Mouse (Mus musculus) heart, embryonic 11.5 days (tissue): ENCODE results near the gene Plcd1. TPM values are rescaled to one million over a fixed set of nuclear protein-coding genes. Genes with fewer than 3 reads are reported as not detected.

ENCODE experiments used
- ATAC-seq: fragments of 200-750 bp; cut with Nextera tagmentation; replicated peaks from 2 replicates; pipeline ENCODE4 v1.8.0; 2017; ENCODE audit warnings: moderate library complexity; ENCODE audit not compliant: insufficient number of reproducible peaks, low FRiP score, low TSS enrichment
- H3K27ac ChIP-seq: fragments of 300-500 bp; sonication (generic); 2 replicates; pipeline ENCODE4 v1.5.1; 2014; ENCODE audit warnings: mild to moderate bottlenecking, low read depth, low read length
- H3K27me3 ChIP-seq: fragments of 300-500 bp; sonication (generic); 2 replicates; pipeline ENCODE4 v1.6.1; 2014; ENCODE audit warnings: mild to moderate bottlenecking, low read length, mixed read lengths; ENCODE audit not compliant: control insufficient read depth, insufficient read depth
- H3K36me3 ChIP-seq: fragments of 300-500 bp; sonication (generic); 2 replicates; pipeline ENCODE4 v1.6.1; 2014; ENCODE audit warnings: mild to moderate bottlenecking, low read length, moderate library complexity, mixed read lengths; ENCODE audit not compliant: control insufficient read depth, insufficient read depth
- H3K4me1 ChIP-seq: fragments of 300-500 bp; sonication (generic); 2 replicates; pipeline ENCODE4 v1.6.1; 2014; ENCODE audit warnings: low read length; ENCODE audit not compliant: control insufficient read depth, insufficient read depth
- H3K4me2 ChIP-seq: fragments of 300-500 bp; sonication (generic); 2 replicates; pipeline ENCODE4 v1.6.1; 2014; ENCODE audit warnings: mild to moderate bottlenecking, moderate library complexity
- H3K4me3 ChIP-seq: fragments of 300-500 bp; sonication (generic); 2 replicates; pipeline ENCODE4 v1.5.1; 2014; ENCODE audit warnings: low read depth, low read length
- H3K9ac ChIP-seq: fragments of 300-500 bp; sonication (generic); 2 replicates; pipeline ENCODE4 v1.6.1; 2014; ENCODE audit warnings: mild to moderate bottlenecking, low read depth, low read length, moderate library complexity
- H3K9me3 ChIP-seq: fragments of 300-500 bp; sonication (generic); replicated peaks from 2 replicates; pipeline ENCODE4 v1.6.1; 2016; ENCODE audit warnings: low read length; ENCODE audit not compliant: control insufficient read depth
- WGBS: fragments of 180-500 bp; shearing (Covaris S2); extraction: QIAGEN DNeasy Blood & Tissue Kit; methylation state at CpG from one replicate; pipeline ENCODE4 v1.1.7; 2014; ENCODE audit not compliant: insufficient replicate concordance; 5-methylcytosine and 5-hydroxymethylcytosine counted together
- microRNA-seq: library from miRNA; unstranded; fragments of <30 nt; microRNA quantifications from one replicate; pipeline ENCODE4, GENCODE M21; 2016; ENCODE audit warnings: borderline number of aligned reads
- polyA plus RNA-seq: library from polyadenylated mRNA; unstranded; fragments of >200 nt; fragmentation: Nextera tagmentation; extraction: Ambion mirVana; gene quantifications from 2 replicates; pipeline ENCODE4 v1.2.1, GENCODE M21; 2014

Plcd1 gene
- polyA plus RNA-seq, 1 experiment from 2014 or later: 18.2 TPM

DNA sequence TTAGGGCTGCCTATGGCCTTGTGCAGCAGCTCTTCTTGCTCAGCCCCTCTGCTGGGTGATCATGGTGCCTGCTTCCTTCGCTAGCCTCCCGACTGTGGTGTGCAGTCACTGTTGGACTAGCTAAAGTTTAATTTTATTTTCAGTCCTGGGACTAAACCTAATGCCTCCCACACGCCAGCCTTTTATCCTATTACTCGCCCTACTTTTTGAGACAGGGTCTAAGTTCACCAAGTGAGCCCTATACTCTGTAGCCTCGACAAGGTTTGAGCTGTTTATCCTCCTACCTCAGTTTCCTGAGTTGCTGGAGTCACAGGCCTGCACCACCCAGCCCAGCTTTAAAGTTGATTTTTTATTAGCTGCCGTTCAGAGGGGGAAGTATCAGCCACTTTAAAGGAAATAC is 68.0 kb downstream of the Plcd1 start:
- H3K4me3 ChIP-seq: no peak overlapping the region
- WGBS: 75% methylated on average over 6 of the region's 6 CpGs
- H3K36me3 ChIP-seq: no peaks in the 10 kb centered on the region
- no peaks in the 10 kb centered on the region for H3K27me3 ChIP-seq
- no peak overlapping the region for H3K27ac ChIP-seq
- H3K9ac ChIP-seq: no peak overlapping the region
- no peak for ATAC-seq
- no peaks in the 10 kb centered on the region for H3K4me1 ChIP-seq
- H3K4me2 ChIP-seq: no peak overlapping the region
- no peaks in the 10 kb centered on the region for H3K9me3 ChIP-seq

DNA sequence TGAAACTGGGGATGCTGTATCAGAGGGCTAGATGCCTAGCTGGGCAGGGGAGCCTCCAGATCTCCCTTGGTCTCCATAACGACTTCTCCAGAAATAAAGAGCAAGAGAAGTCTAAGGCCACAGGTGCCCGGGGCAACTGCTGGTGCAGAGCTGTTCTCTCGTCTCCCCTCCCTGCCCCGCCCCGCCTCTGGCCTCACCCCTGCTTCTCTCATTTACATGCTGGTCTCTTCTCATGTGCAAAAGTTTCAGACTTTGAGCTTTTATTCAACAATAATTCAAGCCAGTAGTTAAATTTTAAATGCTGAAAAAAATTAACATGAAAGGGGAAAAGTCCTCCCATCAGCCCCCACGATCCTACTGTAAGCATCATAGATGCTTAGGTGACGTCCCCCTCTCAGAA is 71.6 kb downstream of the Plcd1 start:
- Histone ChIP-seq H3K4me3 (no peak overlapping the region), H3K27ac (no peak overlapping the region), H3K4me2 (no peak overlapping the region), H3K36me3 (no peaks in the 10 kb centered on the region), H3K27me3 (no peaks in the 10 kb centered on the region), H3K4me1 (no peaks in the 10 kb centered on the region), H3K9me3 (no peaks in the 10 kb centered on the region), H3K9ac (no peak overlapping the region)
- no peak for ATAC-seq
- 73% methylated on average over 7 of the region's 7 CpGs for WGBS

Small RNAs within 50 kb of the gene (microRNA-seq; reads per million reads assigned to microRNA genes)
- 12.4 reads per million, percentile 47 among the genes with 10 or more reads in this experiment for gene Mir26a-1

Other genes with a start within 250 kb of the Plcd1 start
- 8.5 and 10.5 TPM in 2 replicates for gene Ctdspl, start 167.0 kb downstream of the Plcd1 start, polyA plus RNA-seq
- 12.3 and 13.5 TPM in 2 replicates for gene Vill, start 40.7 kb downstream of the Plcd1 start, polyA plus RNA-seq
- gene Dlec1, start 9.0 kb upstream of the Plcd1 start, polyA plus RNA-seq: 0.31 and 0.56 TPM in 2 replicates
- 0.50 TPM in 1 of 2 replicates, not detected in the other for gene Acaa1b, start 63.6 kb upstream of the Plcd1 start, polyA plus RNA-seq
- not detected in 2 replicates for gene Gm47289, start 65.7 kb upstream of the Plcd1 start, polyA plus RNA-seq
- not detected in 2 replicates for gene Slc22a13, start 115.6 kb upstream of the Plcd1 start, polyA plus RNA-seq
- 9.9 and 11.9 TPM in 2 replicates for gene Oxsr1, start 228.9 kb upstream of the Plcd1 start, polyA plus RNA-seq
- 72.5 and 81.2 TPM in 2 replicates for gene Acaa1a, start 246.2 kb upstream of the Plcd1 start, polyA plus RNA-seq
- gene Myd88, start 247.9 kb upstream of the Plcd1 start, polyA plus RNA-seq: 12.5 and 13.3 TPM in 2 replicates